Comparison of ENCODE assay signal across 34 mouse cellular contexts in genomic region chr5:140454488-140454887, GRCm38 (mm10). TPM values are rescaled to one million over a fixed set of nuclear protein-coding genes. Genes with fewer than 3 reads are reported as not detected.
A peak's percentile ranks its signal among the peaks of the same experiment; 100 is the strongest.
DNase-seq lines count a peak whose midpoint lies in the region; ATAC-seq and TF ChIP-seq lines count a peak whose summit lies in the region.
"Had no signal": no experiment of that assay in that cellular context is flagged by ENCODE, and none has a peak within 500 bp of the region (broad histone marks: within the 10 kb centered on the region; RNA-seq: fewer than 3 reads in every experiment).

No protein-coding gene starts in this region.

- no peak for TF ChIP-seq EP300 in heart, adult 2 months (IDR thresholded peaks at IDR 0.05; ENCODE audit: insufficient read depth, low read depth, low read length)

- no peaks in the 10 kb centered on the region for H3K79me2 ChIP-seq in heart, adult 2 months (replicated peaks; ENCODE audit: control insufficient read depth, insufficient read depth, low read length)

- H3K27me3 ChIP-seq in heart, embryonic 11.5 days (ENCODE audit: control insufficient read depth, insufficient read depth, low read length), result no peaks in the 10 kb centered on the region
- H3K27me3 ChIP-seq in heart, embryonic 10.5 days (ENCODE audit: insufficient read depth, poor library complexity, severe bottlenecking), result no peaks in the 10 kb centered on the region
- H3K27me3 ChIP-seq in heart, embryonic 16.5 days (ENCODE audit: control insufficient read depth, insufficient read depth, low read length), result no peaks in the 10 kb centered on the region
- H3K27me3 ChIP-seq in heart, adult 2 months (ENCODE audit: control insufficient read depth, insufficient read depth, low read length), result no peaks in the 10 kb centered on the region
- no peaks in the 10 kb centered on the region for H3K27me3 ChIP-seq in lung, embryonic 14.5 days (ENCODE audit: insufficient read depth, low read length)
- H3K27me3 ChIP-seq: embryonic facial prominence, embryonic 13.5 days had no signal

- no peaks in the 10 kb centered on the region for H3K36me3 ChIP-seq in heart, embryonic 11.5 days (ENCODE audit: control insufficient read depth, insufficient read depth, low read length)
- H3K36me3 ChIP-seq in heart, embryonic 10.5 days, result no peaks in the 10 kb centered on the region
- no peaks in the 10 kb centered on the region for H3K36me3 ChIP-seq in heart, embryonic 16.5 days (ENCODE audit: control insufficient read depth, insufficient read depth)
- no peaks in the 10 kb centered on the region for H3K36me3 ChIP-seq in heart, adult 2 months (ENCODE audit: control insufficient read depth, insufficient read depth, low read length)
- H3K36me3 ChIP-seq in lung, embryonic 14.5 days (ENCODE audit: insufficient read depth), result no peaks in the 10 kb centered on the region
- H3K36me3 ChIP-seq: embryonic facial prominence, embryonic 13.5 days; G1E had no signal

- H3K9ac ChIP-seq in heart, embryonic 11.5 days (ENCODE audit: low read depth, low read length), result no peak overlapping the region
- H3K9ac ChIP-seq in heart, embryonic 16.5 days (ENCODE audit: low read length), result no peak overlapping the region
- H3K9ac ChIP-seq in heart, adult 2 months (ENCODE audit: low read depth, low read length), result no peak overlapping the region
- no peak overlapping the region for H3K9ac ChIP-seq in lung, embryonic 14.5 days
- H3K9ac ChIP-seq: embryonic facial prominence, embryonic 13.5 days; forebrain, postnatal 0 days; hindbrain, embryonic 14.5 days; liver, embryonic 14.5 days had no signal

- DNase-seq in heart, embryonic 10.5 days (ENCODE audit: low spot score), result no peak
- no peak for DNase-seq in heart, adult 2 months
- DNase-seq in lung, embryonic 14.5 days, result peak; percentile 42
- no peak for DNase-seq in lung, adult 2 months
- peak; percentile 3 for DNase-seq in MEL-GATA-1-ER (ENCODE audit: extremely low read depth, low read depth)
- no peak for DNase-seq in gastrocnemius, postnatal 36 days
- DNase-seq: adrenal gland, postnatal 14 days; cerebellum, adult 11-12 months; cerebellum, postnatal 10 days; forebrain, postnatal 0 days; kidney, adult 11 months; kidney, postnatal 25 days; liver; midbrain, embryonic 14.5 days; thymus, adult 2 months; thymus, postnatal 36 days had no signal

- peak overlapping the region; percentile 41; the same call in 1 of the 2 replicates for H3K27ac ChIP-seq in heart, embryonic 11.5 days (ENCODE audit: low read depth, low read length)
- no peak overlapping the region for H3K27ac ChIP-seq in heart, embryonic 10.5 days
- peak overlapping the region; percentile 17 for H3K27ac ChIP-seq in heart, embryonic 16.5 days (ENCODE audit: low read length)
- no peak overlapping the region for H3K27ac ChIP-seq in heart, adult 2 months
- no peak overlapping the region for H3K27ac ChIP-seq in lung, embryonic 14.5 days (ENCODE audit: low read depth)
- H3K27ac ChIP-seq: embryonic facial prominence, embryonic 13.5 days; hindbrain, embryonic 14.5 days; liver, embryonic 14.5 days had no signal

- intact Hi-C loops in heart, adult 2 months (cut with DNase I), result no loop called here
- intact Hi-C loops in gastrocnemius, postnatal 36 days (cut with DNase I), result no loop called here

- ATAC-seq in heart, embryonic 11.5 days (replicated peaks; ENCODE audit: insufficient number of reproducible peaks, low FRiP score, low TSS enrichment), result no peak; the same call in 1 of the 2 replicates
- peak; percentile 67; the same call in 1 of the 2 replicates for ATAC-seq in heart, embryonic 16.5 days (replicated peaks; ENCODE audit: extremely low read depth, insufficient read depth, low FRiP score)
- ATAC-seq in lung, embryonic 14.5 days (ENCODE audit: insufficient read depth), result 0 out of 2 replicates have a peak, but pooled peaks have one; percentile 21
- ATAC-seq: forebrain, postnatal 0 days had no signal

- no peaks in the 10 kb centered on the region for H3K9me3 ChIP-seq in heart, embryonic 11.5 days (replicated peaks; ENCODE audit: control insufficient read depth, low read length)
- H3K9me3 ChIP-seq in heart, embryonic 10.5 days, result no peaks in the 10 kb centered on the region
- no peaks in the 10 kb centered on the region for H3K9me3 ChIP-seq in heart, embryonic 16.5 days (replicated peaks; ENCODE audit: control insufficient read depth, low read length)
- no peaks in the 10 kb centered on the region for H3K9me3 ChIP-seq in lung, embryonic 14.5 days (ENCODE audit: low read depth, low read length)
- H3K9me3 ChIP-seq: embryonic facial prominence, embryonic 13.5 days; G1E had no signal

- no peak overlapping the region for H3K4me2 ChIP-seq in heart, embryonic 11.5 days
- H3K4me2 ChIP-seq in heart, embryonic 16.5 days (ENCODE audit: low read depth, low read length), result no peak overlapping the region
- no peak overlapping the region for H3K4me2 ChIP-seq in lung, embryonic 14.5 days
- H3K4me2 ChIP-seq: embryonic facial prominence, embryonic 13.5 days; hindbrain, embryonic 14.5 days had no signal

- H3K4me3 ChIP-seq in heart, embryonic 11.5 days (ENCODE audit: low read depth, low read length), result no peak overlapping the region
- no peak overlapping the region for H3K4me3 ChIP-seq in heart, embryonic 10.5 days
- no peak overlapping the region for H3K4me3 ChIP-seq in heart, embryonic 16.5 days (ENCODE audit: low read length)
- H3K4me3 ChIP-seq in heart, adult 2 months, result no peak overlapping the region
- H3K4me3 ChIP-seq in lung, embryonic 14.5 days (ENCODE audit: low read depth, low read length), result no peak overlapping the region
- no peak overlapping the region for H3K4me3 ChIP-seq in lung, adult 2 months (replicated peaks; ENCODE audit: extremely low read depth, low read depth, low read length)
- H3K4me3 ChIP-seq: embryonic facial prominence, embryonic 13.5 days had no signal

- no peak for TF ChIP-seq POLR2A in heart, adult 2 months (IDR thresholded peaks at IDR 0.05; ENCODE audit: insufficient read depth, low read depth, low read length)
- TF ChIP-seq POLR2A in lung, adult 2 months (IDR thresholded peaks at IDR 0.05; ENCODE audit: borderline replicate concordance, extremely low read depth, low read depth, low read length), result no peak

- TF ChIP-seq CTCF in heart, adult 2 months (IDR thresholded peaks at IDR 0.05), result no peak
- no peak for TF ChIP-seq CTCF in lung, embryonic 14.5 days (IDR thresholded peaks at IDR 0.05; ENCODE audit: low read depth)
- TF ChIP-seq CTCF in lung, adult 2 months (IDR thresholded peaks at IDR 0.05; ENCODE audit: insufficient read depth, low read length), result no peak

- H3K4me1 ChIP-seq in heart, embryonic 11.5 days (ENCODE audit: control insufficient read depth, insufficient read depth, low read length), result peaks cover 4% of the 10 kb centered on the region; the same call in 1 of the 2 replicates
- no peaks in the 10 kb centered on the region for H3K4me1 ChIP-seq in heart, embryonic 10.5 days
- H3K4me1 ChIP-seq in heart, embryonic 16.5 days (ENCODE audit: control insufficient read depth, insufficient read depth, low read length), result no peaks in the 10 kb centered on the region; the same call in 1 of the 2 replicates
- H3K4me1 ChIP-seq in heart, adult 2 months (ENCODE audit: control insufficient read depth, insufficient read depth, low read length), result no peaks in the 10 kb centered on the region
- no peaks in the 10 kb centered on the region for H3K4me1 ChIP-seq in lung, embryonic 14.5 days (ENCODE audit: insufficient read depth)
- H3K4me1 ChIP-seq in lung, adult 2 months (ENCODE audit: control insufficient read depth, insufficient read depth, low read length), result no peaks in the 10 kb centered on the region
- H3K4me1 ChIP-seq: embryonic facial prominence, embryonic 13.5 days had no signal

RNA-seq across cellular contexts. Expression of gene Gm4869, which starts 9.0 kb away (rescaled TPM):
- not detected in 2 replicates for polyA plus RNA-seq in heart, embryonic 11.5 days (2014; fragmentation: Nextera tagmentation; extraction: Ambion mirVana)
- polyA plus RNA-seq in heart, embryonic 10.5 days (2016; fragmentation: Nextera tagmentation; extraction: Ambion mirVana), result not detected in 2 replicates
- not detected in 2 replicates for polyA plus RNA-seq in heart, embryonic 16.5 days (2015; fragmentation: Nextera tagmentation; extraction: Ambion mirVana)
- not detected for total RNA-seq in heart, adult 2 months (2021)
- polyA plus RNA-seq in heart, adult 2 months (2012; rRNA removed), result 0.06 TPM in 1 of 2 replicates, not detected in the other
- not detected in 2 replicates for polyA plus RNA-seq in lung, embryonic 14.5 days (2014; fragmentation: Nextera tagmentation; extraction: Ambion mirVana)
- 0.05 TPM in 1 of 2 replicates, not detected in the other for polyA plus RNA-seq in lung, adult 2 months (2012; rRNA removed)
- total RNA-seq in gastrocnemius, postnatal 36 days (2021), result not detected
- total RNA-seq: adrenal gland, postnatal 14 days; common myeloid progenitor, adult 5-6 weeks; G1E; gastrocnemius, adult 8-10 months; heart, postnatal 25 days; layer of hippocampus, adult 18-20 months; layer of hippocampus, postnatal 10 days; left cerebral cortex, adult 18-20 months; left cerebral cortex, postnatal 14 days; monocyte, adult 5-6 weeks had no signal
- polyA plus RNA-seq: embryonic facial prominence, embryonic 13.5 days; forebrain, embryonic 11.5 days; forebrain, postnatal 0 days; G1E; gonadal fat pad, adult 2 months; hindbrain, embryonic 14.5 days; limb, embryonic 11.5 days; midbrain, embryonic 14.5 days; neural tube, embryonic 14.5 days had no signal

RNA-seq across cellular contexts. Expression of gene Eif3b, which starts 35.4 kb away (rescaled TPM):
- polyA plus RNA-seq in heart, embryonic 11.5 days (2014; fragmentation: Nextera tagmentation; extraction: Ambion mirVana), result 114 and 122 TPM in 2 replicates
- polyA plus RNA-seq in heart, embryonic 10.5 days (2016; fragmentation: Nextera tagmentation; extraction: Ambion mirVana), result 125 and 201 TPM in 2 replicates
- polyA plus RNA-seq in heart, embryonic 16.5 days (2015; fragmentation: Nextera tagmentation; extraction: Ambion mirVana), result 78.1 and 87.8 TPM in 2 replicates
- total RNA-seq in heart, adult 2 months (2021), result 10 to 100 TPM; 86.9 to 95.2 TPM
- 49.0 and 59.8 TPM in 2 replicates for polyA plus RNA-seq in heart, adult 2 months (2012; rRNA removed)
- polyA plus RNA-seq in lung, embryonic 14.5 days (2014; fragmentation: Nextera tagmentation; extraction: Ambion mirVana), result 172 and 184 TPM in 2 replicates
- 83.0 and 86.2 TPM in 2 replicates for polyA plus RNA-seq in lung, adult 2 months (2012; rRNA removed)
- total RNA-seq in gastrocnemius, postnatal 36 days (2021), result 10 to 100 TPM; 76.1 to 76.8 TPM

RNA-seq across cellular contexts. Expression of gene Chst12, which starts 50.9 kb away (rescaled TPM):
- polyA plus RNA-seq in heart, embryonic 11.5 days (2014; fragmentation: Nextera tagmentation; extraction: Ambion mirVana), result 17.4 and 20.2 TPM in 2 replicates
- polyA plus RNA-seq in heart, embryonic 10.5 days (2016; fragmentation: Nextera tagmentation; extraction: Ambion mirVana), result 26.7 and 26.9 TPM in 2 replicates
- 11.4 and 13.9 TPM in 2 replicates for polyA plus RNA-seq in heart, embryonic 16.5 days (2015; fragmentation: Nextera tagmentation; extraction: Ambion mirVana)
- 1 to 10 TPM; 4.5 to 4.8 TPM for total RNA-seq in heart, adult 2 months (2021)
- polyA plus RNA-seq in heart, adult 2 months (2012; rRNA removed), result 8.3 and 11.2 TPM in 2 replicates
- polyA plus RNA-seq in lung, embryonic 14.5 days (2014; fragmentation: Nextera tagmentation; extraction: Ambion mirVana), result 21.5 and 22.0 TPM in 2 replicates
- 49.6 and 60.5 TPM in 2 replicates for polyA plus RNA-seq in lung, adult 2 months (2012; rRNA removed)
- total RNA-seq in gastrocnemius, postnatal 36 days (2021), result 1 to 10 TPM; 4.1 to 5.6 TPM

Comparison
In these comparisons a context has a peak if more than half of its experiments do, and no peak if none do; other contexts are left out.
1. H3K27ac ChIP-seq: peak in heart, embryonic 11.5 days (single experiment) and heart, embryonic 16.5 days (single experiment); none in heart, embryonic 10.5 days (single experiment), heart, adult 2 months (single experiment) and lung, embryonic 14.5 days (single experiment).
2. DNase-seq: peak in lung, embryonic 14.5 days (single experiment) and MEL-GATA-1-ER (single experiment); none in heart, embryonic 10.5 days (single experiment), heart, adult 2 months (0 of 2), lung, adult 2 months (single experiment) and gastrocnemius, postnatal 36 days (0 of 2).